Mouse (Mus musculus) thymus, adult 2 months (tissue): ENCODE measurements around the gene Ribc2.

Experiments used
- CTCF ChIP-seq: fragments of 200-500 bp; IDR thresholded peaks from 2 replicates; pipeline ENCODE4 v1.5.1; 2012; ENCODE audit warnings: mild to moderate bottlenecking, control low read depth, low read length, moderate library complexity, borderline replicate concordance; ENCODE audit not compliant: control insufficient read depth, poor library complexity, insufficient read depth; ENCODE audit errors: extremely low read depth
- POLR2A ChIP-seq: fragments of 200-500 bp; IDR thresholded peaks from 2 replicates; pipeline ENCODE4 v1.6.1; 2012; ENCODE audit warnings: mild to moderate bottlenecking, low read length, control low read depth, moderate library complexity; ENCODE audit not compliant: control insufficient read depth, poor library complexity, insufficient read depth; ENCODE audit errors: extremely low read depth

DNA sequence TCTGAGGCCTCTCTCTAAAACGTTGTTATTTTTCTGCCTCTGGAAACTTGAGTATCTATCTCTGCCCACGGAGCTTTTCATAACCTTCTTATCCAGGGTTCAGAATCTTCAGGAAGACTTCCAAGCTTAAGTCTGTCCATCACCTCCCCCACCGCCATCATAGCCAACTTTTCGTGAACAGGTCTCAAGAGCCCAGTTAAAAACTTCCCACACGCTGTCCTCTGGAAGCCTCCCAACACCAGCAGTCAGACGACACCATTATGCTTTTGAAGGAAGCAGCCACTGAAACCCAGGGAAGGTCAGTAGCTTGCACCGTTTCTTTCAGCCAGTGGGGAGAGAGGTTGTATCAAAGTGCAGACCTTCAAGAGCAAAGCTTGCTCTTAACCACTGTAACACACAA, 55.0 kb downstream of the Ribc2 start:
- TF ChIP-seq CTCF = no peak
- no peak for TF ChIP-seq POLR2A
